Mouse (Mus musculus) megakaryocyte progenitor cell, adult 5-6 weeks (primary cell): ENCODE measurements around the gene Clec2e. TPM values are rescaled to one million over a fixed set of nuclear protein-coding genes. Genes with fewer than 3 reads are reported as not detected.
"Not testable (repeated sequence)": the region's sequence is repeated elsewhere in the genome, so short reads cannot be mapped to it uniquely, and the experiment has no call there.

Experiments used
- ATAC-seq: replicated peaks from 2 replicates; pipeline ENCODE4 v1.8.0; 2016; ENCODE audit warnings: mild to moderate bottlenecking, moderate TSS enrichment, inconsistent platforms; ENCODE audit not compliant: poor library complexity
- total RNA-seq, 2 experiments: library from RNA; stranded (forward) in 1 of 2; stranded (reverse) in 1 of 2; fragments of 157-497, 149-512 nt in 1 of 2; fragments of 200-1000 nt in 1 of 2; gene quantifications; 2 replicates each; pipeline versions ENCODE4 v1.2.3 to v1.2.4; 2015 to 2017

Gene Clec2e
- total RNA-seq (2015) (not detected in 2 replicates), total RNA-seq (2017) (0.14 TPM in 1 of 2 replicates, not detected in the other)

DNA sequence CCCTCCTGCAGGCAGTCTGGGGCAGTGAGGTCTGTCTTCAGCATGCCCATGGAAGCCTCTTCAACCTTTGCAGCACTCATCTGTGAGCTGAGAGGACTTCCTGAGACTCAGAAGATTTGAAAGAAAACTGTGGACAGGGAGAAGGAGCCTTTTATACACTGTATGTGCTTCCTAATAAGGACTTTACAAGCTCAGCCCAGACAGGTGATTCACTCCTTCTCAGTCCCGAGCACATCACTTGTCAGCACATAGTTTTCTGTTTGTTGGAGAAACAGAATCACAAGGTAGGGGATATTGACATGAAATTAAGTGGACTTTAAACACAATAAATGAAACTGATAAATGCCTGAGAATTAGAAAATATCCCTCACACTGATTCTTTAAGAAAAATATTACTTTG lies at the start of gene Clec2e:
Gene Clec2e (minus strand): TSS at position 120 of the 400 bp plus-strand sequence.
- ATAC-seq: not testable (repeated sequence)

DNA sequence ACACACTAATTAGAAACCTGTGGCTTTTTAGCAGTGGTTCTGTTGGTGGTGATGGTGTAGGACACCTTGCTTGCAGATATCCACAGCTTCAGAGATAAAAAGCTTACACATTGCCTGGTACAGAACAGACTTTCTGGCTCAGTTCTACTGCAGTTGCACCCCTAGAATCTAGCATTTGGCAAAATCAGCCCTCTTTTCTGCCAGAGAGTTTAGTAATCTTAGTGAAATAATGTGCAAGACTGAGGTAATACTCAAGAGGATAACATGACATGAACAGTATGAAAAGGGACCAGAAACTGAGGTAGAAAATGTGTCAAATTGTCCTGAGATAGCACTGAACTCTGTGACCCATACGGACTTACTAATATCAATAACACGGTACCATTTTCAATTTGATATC lies 46.1 kb upstream of the Clec2e start:
- ATAC-seq: no peak

DNA sequence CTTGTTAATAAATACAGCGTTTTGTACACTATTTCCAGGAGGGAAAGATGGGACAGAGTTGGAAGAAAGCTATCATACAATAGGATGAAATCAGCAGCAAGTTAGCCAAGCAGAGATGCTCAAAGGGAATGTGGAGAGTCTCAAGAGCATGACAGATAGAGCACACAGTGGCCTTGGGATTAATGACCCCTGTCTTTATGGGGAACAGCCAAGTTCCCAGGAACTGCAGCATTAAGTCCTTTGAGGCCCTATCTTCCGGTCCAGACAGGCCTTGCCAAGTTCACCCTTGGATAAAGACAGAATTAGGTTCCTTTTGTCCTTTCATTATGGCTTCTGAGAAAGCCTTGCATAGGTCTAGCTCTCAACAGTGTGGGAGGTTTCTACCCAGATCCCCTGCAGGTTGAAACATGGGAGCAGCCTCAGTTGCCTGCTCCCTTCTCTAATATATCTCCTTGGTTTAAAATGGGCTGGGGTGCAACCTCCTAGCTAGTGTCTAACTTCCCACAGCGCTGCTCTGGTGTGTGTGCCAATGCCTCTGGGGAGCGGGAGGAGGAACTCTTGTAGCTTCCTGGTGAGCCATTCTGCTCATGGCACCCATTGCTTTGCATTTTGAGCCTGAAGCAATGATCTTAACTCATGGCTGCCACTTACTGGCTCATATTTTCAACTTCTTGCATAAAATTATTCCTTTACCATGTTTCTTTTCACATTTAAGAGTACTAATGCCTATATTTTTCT lies 32.1 kb upstream of the Clec2e start:
- ATAC-seq: peak; percentile 60

DNA sequence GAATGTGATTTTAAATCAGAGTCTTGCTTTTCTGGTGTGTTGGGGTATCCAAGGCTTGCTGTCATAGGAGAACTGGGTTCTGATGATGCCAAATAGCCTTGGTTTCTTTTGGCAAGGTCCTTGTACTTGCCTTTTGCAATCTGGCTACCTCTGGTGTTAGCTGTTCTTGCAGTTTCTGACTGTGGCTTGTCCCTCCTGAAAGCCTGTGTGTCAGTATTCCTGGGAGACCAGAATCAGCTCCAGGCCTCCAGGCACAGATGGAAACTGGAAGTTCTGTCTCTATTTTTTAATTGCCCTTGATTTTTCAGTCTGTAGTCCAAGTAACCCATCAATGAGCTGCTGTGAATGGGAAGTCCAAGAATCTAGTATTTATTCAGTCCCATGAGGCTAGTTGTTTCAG lies 26.1 kb upstream of the Clec2e start:
- no peak for ATAC-seq

DNA sequence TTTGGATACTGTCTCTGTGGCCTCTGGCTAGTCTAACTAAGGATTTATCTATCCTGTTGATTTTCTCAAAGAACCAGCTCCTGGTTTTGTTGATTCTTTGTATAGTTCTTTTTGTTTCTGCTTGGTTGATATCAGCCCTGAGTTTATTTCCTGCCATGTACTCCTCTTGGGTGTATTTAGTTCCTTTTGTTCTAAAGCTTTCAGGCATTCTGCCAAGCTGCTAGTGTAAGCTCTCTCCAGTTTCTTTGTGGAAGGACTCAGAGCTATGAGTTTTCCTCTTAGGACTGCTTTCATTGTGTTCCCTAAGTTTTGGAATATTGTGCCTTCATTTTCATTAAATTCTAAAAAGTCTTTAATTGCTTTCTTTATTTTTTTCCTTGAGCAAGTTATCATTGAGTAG lies 23.8 kb upstream of the Clec2e start:
- not testable (repeated sequence) for ATAC-seq

DNA sequence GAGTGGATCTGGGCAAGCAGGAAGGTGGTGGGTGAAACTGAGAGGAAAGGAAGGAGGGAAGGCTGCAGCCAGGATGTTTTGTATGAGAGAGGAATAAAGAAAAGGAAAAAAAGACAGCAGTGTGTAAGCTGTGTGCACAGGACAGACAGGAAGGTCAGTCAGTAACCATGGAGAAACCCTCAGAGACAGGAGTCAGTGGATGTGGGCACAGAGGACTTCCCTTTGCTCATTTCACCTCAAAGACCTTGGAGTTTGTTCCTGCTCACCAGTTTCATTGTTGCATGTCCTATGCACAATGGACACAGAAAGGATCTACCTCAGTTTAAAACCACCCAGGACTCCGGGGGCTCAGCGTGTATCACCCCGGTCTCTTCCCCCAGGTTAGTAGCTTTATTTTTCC lies 15.5 kb upstream of the Clec2e start:
- peak; percentile 71 for ATAC-seq

DNA sequence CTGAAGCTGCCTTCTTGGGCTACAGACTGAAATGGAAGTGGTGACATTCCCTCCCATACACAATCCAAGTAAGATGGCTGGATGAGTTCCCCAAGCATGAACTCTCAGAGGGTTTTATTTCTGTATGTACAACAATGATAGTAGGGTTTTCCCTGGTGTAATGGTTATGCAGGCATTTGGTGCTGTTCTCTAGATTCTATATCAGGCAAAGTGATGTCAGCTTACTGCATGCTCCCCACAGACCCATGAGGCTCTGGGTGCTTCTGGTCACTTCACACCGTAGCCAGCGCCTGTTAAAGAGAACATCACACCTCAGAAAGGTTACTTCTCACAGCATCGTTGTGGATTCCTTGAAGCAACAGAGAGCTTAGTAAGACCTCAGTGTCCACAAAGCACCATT lies 13.5 kb upstream of the Clec2e start:
- ATAC-seq: not testable (repeated sequence)

DNA sequence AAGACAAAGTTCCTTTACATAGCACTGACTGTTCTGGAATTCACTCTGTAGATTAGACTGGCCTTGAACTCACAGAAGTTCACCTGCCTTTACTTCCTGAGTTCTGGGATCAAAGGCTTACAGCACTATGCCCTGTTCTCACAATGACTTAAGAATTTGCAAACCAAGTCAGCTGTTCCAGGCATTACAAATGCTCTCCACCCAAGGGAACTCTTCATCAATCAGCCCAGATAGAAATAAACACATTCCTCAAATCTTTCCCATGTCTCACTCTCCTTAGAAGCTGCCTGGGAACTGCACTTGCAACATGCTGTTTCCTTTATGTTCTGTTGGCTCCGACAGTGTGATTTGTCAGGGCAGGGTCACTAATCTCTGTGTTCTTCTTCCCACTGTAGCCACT lies 13.1 kb upstream of the Clec2e start:
- no peak for ATAC-seq

DNA sequence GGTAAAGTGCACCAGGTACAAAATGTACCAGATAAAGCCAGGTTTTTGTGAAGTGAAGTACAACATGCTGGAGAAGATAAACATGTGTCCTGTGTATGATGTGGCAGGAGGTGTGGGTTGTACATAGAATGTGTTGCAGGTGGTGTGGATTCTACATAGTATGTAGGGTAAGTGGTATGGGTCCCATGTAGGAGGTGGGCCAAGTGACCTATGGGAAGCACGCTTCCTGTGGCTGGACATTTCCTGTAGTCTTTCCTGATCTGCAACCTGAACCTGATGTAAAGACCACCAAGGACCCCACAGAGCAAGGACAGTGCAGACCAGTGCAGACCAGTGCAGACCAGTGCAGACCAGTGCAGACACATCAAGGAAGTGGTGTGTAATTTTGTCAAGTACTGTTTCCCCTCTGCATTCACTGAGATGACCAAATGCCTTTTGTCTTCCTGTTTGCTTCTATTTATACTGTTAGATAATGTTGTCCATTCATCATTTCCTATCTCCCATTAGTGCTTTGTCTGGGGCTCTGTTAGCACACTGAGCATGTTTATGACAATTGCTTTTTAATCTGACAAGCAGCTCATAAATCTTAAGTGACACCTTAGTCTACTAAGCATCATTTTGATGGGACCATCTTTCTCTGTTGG lies 12.4 kb upstream of the Clec2e start:
- ATAC-seq: peak; percentile 20; the same call in 1 of the 2 replicates

DNA sequence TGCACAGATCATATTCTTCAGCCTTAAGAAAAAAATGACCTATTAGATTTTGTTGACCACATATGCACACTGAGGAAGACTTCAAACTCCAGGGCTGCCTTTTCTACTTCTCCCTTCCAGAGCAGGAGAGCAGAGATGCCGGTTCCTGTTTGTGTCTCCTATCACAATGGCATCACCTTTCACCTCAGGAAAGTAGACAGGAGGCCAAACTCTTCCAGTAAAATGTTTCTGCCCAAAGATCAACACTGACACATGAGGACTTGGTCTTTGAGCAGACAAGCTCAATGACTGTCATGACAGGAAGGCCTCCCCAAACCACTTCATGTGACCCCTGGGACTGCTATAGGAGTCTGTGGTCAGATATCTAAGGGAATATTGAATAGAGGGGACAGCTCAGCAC lies 11.8 kb upstream of the Clec2e start:
- no peak for ATAC-seq

DNA sequence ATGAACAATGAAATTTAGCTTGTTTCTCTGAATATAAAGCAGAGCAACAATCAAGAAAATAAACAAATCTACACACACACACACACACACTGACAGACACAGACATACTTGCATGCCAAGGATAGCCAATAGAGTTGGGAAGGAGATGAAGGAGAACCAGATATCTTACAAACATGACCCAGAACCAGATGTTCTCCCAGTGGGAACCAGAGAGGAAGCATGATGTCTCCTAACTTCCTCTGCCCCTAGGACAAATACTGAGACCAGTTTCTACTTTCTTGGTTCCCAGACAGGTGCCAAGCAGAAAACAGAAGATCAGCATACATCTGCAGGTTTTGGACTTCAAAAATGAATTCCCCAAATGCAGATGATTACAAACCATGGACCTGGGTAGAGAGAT lies 7.2 kb upstream of the Clec2e start:
- no peak for ATAC-seq

DNA sequence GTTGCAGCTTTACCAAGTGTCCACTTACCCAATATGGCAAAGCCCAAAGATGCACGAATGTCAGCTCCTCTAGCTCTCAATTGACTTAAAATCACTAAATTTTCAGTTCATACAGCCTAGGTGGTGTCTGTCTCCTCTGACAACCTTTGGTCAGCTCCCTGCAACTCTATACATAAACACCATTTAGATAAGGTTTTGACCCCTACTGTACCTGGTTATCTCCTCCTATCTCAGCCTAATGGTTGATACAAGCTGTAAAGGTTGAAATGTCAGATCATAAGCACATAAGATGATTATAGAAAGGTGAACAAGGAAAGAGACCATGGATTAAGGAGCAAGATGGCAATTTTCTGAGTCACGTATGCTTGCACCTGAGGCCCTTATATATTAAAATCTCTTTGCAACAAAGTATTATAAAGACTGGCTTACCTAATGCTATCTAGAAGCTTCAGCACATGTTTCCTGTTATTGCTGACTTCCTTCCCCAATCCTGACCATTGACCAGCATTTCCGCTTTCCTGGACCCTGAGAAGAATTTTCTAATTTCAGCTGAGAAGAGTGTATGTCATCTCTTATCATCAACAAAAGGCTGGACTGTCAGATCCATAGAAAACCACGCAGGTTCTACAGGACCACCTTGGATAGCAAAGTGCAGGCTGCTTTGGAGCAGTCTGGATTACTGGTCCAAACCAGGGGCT lies 2.3 kb upstream of the Clec2e start:
- ATAC-seq: peak; percentile 85

DNA sequence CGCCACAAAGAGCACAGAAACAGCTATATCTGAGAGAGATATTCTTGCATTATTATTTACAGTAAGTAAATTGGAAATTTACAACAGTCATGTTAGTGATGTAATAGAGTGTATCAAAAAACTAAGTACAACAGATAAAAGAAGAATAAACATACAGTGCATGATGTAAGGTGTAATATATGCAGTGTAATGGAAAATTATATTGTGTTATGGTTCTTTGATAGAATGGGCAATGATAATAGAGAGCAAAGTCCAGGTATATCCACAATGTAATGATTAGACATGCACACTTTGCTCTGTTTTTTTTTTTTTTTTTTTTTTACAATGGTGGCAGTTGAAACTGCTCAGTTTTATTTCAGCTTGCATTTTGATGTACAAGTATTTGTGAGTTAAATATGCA lies 891 bp upstream of the Clec2e start:
- no peak for ATAC-seq

DNA sequence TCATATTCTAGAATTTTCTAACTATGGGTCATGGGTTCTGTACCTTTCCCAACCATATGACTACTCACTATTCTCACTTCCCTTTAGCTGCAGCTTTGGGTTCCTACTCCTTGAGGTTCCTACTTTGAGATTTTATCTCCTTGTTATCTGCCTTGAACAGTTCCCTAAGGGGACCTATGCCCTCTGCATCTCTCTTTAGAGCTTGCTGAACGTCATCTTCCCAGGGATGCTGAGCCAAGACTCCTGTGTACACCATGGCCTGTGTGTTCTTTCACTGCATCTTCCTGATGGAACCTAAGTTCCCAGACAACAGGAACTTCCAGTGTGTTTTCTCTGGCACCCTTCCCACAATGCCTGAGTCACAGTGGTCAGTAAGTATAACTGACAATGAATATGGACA lies 2.8 kb downstream of the Clec2e start:
- peak; percentile 80 for ATAC-seq

DNA sequence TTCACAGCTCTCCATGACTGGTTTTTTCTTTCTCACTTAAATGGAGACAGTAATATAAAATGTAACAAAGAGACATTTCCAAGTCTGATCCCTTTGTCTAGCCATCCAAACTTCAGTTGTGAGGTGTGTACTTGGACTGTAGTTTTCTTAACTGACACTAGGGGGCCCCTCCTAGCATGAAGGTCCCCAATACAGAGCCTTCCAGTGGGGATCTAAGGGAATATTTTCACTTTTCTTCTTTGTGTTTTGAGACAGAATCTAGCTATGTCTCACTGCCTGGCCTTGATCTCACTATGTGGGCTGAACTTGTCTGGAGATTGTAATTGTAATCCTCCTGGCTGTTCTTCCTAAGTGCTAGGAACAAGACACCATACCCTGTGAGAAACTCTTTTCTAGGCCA lies 5.5 kb downstream of the Clec2e start:
- ATAC-seq: peak; percentile 89

DNA sequence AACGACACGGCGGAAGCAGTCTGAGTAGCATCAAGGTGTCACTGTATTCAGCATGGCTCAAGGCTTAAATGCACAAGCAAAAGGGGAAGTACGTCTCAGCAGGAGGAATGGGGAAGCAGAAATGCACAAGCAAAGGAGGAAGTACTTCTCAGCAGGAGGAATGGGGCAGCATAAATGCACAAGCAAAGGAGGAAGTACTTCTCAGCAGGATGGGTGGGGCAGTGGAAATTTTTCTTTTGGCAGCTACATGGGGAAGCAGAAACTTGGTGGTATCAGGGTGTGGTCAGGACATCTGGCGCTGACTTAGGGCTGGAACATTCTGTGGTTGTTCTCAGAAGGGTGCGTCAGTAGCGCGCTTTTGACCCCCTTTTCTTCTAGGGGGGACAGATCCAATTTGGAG lies 12.1 kb downstream of the Clec2e start:
- ATAC-seq: not testable (repeated sequence)

DNA sequence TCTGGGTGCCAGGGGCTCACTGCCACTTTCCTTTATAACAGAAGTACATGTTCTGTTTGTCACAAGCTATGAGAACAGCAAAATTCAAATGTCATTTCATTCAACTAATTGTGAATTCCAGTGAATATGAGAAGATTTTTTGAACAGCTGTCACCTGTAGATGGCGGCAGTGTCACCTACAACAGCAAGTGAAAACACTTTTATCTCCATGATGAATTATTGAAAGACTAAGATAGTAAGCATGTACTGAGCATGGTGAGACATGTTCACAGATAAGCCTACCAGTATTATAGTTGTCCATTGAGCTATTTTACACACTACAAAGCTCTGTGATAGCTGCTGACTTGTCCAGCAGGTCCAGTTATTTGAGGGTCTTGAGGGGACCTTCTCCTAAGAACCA lies 12.6 kb downstream of the Clec2e start:
- peak; percentile 39 for ATAC-seq

DNA sequence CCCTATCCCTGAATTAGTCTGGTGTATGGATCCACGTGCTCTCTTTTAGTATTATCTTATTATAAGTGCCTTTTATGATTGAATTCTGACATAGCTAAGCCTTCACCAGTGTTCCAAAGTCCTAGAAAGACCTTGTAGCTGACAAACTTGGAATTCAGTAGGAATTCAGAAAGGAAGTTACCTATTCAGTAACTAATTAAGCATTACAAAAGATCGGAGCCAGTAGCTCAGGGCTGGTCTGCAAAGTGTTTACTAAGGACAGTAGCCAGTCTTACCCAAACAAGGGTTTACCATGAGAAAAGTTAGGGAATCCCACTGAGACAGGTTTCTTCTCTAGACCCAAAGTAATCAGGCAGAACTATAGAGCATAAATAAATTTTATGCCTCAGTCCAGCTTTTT lies 14.7 kb downstream of the Clec2e start:
- not testable (repeated sequence) for ATAC-seq

DNA sequence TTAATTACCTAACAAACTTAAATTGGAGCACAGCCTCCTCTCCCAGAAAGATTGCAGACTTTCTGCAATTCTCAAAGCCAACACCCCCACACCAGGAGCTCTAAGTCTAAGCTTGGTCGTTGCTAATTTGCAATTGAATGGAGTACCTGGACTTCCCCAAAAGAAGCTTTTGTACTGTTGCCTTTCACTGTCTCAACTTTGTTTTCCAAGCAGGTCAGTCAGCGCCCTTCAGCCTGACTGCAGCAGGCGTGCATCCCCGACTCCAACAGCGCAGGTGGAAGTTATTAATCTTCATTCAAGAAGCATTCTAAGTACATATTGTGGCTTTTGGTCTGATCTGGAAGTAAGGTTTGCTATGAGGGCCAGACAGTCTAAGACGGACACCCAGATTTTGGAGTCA lies 15.6 kb downstream of the Clec2e start:
- ATAC-seq: no peak

DNA sequence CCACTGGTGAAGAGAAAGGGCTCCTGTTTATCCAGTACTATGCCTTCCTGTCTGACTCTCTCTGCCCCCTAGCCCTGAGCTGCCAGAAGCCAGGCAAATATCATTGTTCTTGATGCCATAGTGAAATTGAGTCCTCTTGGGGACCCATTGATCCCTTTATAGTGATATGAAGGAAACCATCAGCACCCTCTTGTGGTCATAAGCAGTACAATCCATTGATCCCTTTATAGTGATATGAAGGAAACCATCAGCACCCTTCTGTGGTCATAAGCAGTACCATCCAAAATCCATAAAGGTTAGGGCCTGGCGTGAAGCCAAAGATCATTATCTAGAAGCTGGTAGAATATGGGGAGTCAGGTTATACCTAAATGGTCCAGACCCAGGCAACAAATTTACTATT lies 33.7 kb downstream of the Clec2e start:
- peak; percentile 100 for ATAC-seq

DNA sequence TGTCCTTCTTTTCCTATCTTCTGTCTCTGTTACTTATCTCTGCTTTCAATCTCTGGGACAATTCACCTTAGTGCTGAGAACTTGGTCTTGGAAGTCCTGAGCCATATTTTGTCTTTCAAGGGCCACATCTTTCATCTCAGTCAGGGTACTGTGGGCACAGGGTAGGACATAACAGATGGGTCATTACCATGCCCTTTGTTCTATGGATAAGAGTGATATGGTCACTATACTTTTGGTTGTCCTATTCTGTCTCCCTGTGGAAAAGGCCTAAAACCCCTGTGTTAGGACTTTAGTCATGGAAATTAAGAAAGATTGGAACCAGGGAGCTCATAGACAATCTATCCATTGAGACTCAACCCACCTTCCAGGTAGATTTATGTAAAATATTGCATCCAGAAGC lies 34.2 kb downstream of the Clec2e start:
- no peak for ATAC-seq

DNA sequence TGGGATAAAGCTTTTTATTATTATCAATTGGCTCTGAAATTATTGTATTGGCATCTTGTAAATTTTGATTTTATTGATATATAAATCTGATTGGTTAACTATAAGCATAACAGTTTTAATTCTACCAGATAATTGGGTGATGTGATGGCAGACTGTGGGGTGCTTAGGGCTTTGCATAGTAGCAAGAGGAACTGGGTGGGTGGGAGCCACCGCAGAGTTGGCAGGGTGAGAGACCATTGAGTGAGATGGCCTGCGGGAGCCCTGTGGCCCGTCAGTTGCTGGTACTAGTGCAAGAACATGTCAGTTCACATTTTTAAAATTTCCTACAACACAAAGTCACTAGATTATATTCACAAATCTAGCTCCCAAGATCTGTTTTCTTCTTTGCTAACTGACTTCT lies 34.9 kb downstream of the Clec2e start:
- ATAC-seq: peak; percentile 60; the same call in 1 of the 2 replicates
